Mouse (Mus musculus): ENCODE measurements at regions not wholly inside any gene's neighbourhood (a gene's known extent, or its start where the extent isn't known, plus 50 kb on each side); places are given as distances from the start of the nearest gene placed in this dataset.

DNA sequence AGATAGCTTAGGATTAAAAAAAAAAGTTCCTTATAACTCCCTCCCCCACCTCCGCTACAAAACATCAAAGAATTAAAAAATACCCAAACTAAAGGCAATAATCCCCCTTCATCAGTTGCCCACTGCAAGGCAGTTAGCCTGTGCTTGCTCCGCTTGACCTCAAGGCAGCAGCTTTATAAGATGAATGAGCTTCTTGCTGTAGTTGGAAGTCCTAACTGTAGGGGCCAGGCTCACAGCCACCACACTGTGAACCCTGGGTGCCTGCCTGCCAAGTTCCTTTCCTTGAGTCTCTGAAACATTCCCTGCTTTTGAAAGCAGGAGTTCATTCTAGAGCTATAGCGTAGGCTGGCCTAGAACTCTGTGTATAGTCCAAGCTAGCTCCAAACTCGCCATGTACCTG, 64.3 kb upstream of the Jade1 start:
- H3K4me2 ChIP-seq (ENCODE audit: low read depth, low read length, poor library complexity, severe bottlenecking) = no peak overlapping the region
- no peaks in the 10 kb centered on the region for H3K4me1 ChIP-seq (ENCODE audit: insufficient read depth, low read length)
- WGBS = 91% methylated on average over 4 of the region's 4 CpGs
- H3K9ac ChIP-seq (replicated peaks; ENCODE audit: low read length, poor library complexity, severe bottlenecking) = no peak overlapping the region
- H3K36me3 ChIP-seq (ENCODE audit: insufficient read depth, low read length) = no peaks in the 10 kb centered on the region
- no peak overlapping the region for H3K27ac ChIP-seq (ENCODE audit: low read depth, low read length)
- DNase-seq (ENCODE audit: low spot score) (no peak), ATAC-seq (ENCODE audit: low FRiP score) (no peak)
- no peaks in the 10 kb centered on the region for H3K9me3 ChIP-seq (ENCODE audit: low read length)
- no peak overlapping the region for H3K4me3 ChIP-seq (ENCODE audit: low read depth, low read length)
- H3K27me3 ChIP-seq (ENCODE audit: insufficient read depth, low read length) = no peaks in the 10 kb centered on the region
- TF ChIP-seq CTCF (IDR thresholded peaks at IDR 0.05) = no peak

DNA sequence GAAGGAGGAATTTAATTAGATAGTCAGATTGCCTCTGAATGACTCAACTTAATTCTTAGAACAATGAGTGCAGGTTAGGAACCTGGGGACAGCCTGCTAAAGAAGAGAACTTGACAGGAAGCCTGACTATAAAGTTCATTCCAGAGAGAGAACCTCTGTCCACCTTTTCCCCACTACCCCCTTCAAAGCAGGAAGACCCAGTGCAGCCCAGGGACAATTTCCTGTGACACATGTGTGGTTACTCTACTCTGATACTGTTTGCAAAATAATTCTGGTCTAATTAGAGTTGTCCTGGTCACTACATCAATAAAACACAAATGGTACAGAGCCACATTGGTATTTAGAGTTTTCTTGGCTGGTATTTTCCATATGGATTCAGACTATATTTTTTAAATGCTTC, 65.5 kb upstream of the Jade1 start:
- TF ChIP-seq CTCF (IDR thresholded peaks at IDR 0.05) = no peak

DNA sequence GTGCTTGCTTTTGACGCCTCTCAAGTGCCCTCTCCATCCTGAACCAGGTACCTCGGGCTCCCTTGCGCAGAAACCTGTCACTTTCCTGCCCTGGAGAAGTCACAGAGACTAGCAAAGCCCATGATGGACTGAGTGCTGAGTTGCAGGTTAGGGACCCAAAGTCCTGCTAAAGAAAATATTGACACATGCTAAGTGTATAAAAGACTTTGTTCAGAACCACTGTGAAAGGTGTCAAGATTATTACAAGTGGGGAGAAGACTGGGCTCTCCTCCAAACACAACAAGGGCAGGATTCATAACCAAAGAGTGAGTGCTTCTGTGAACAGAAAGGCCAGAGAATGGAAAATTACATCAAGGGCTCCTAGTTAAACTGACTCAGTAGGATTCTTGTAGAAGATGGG, 66.0 kb upstream of the Jade1 start:
- 79% methylated on average over 3 of the region's 3 CpGs for WGBS
- Histone ChIP-seq H3K27ac (ENCODE audit: low read depth, low read length) (no peak overlapping the region), H3K9me3 (ENCODE audit: low read length) (no peaks in the 10 kb centered on the region), H3K9ac (replicated peaks; ENCODE audit: low read length, poor library complexity, severe bottlenecking) (no peak overlapping the region), H3K27me3 (ENCODE audit: insufficient read depth, low read length) (no peaks in the 10 kb centered on the region), H3K4me3 (ENCODE audit: low read depth, low read length) (no peak overlapping the region), H3K36me3 (ENCODE audit: insufficient read depth, low read length) (no peaks in the 10 kb centered on the region), H3K4me1 (ENCODE audit: insufficient read depth, low read length) (no peaks in the 10 kb centered on the region), H3K4me2 (ENCODE audit: low read depth, low read length, poor library complexity, severe bottlenecking) (no peak overlapping the region)
- ATAC-seq (ENCODE audit: low FRiP score) (no peak), DNase-seq (ENCODE audit: low spot score) (no peak)
- no peak for TF ChIP-seq CTCF (IDR thresholded peaks at IDR 0.05)

More for the DNA sequence above, 65.5 kb upstream of the Jade1 start:
- H3K4me1 ChIP-seq (ENCODE audit: insufficient read depth, low read length) = no peaks in the 10 kb centered on the region
- H3K9ac ChIP-seq (replicated peaks; ENCODE audit: low read length, poor library complexity, severe bottlenecking) = no peak overlapping the region
- no peaks in the 10 kb centered on the region for H3K9me3 ChIP-seq (ENCODE audit: low read length)
- no peaks in the 10 kb centered on the region for H3K27me3 ChIP-seq (ENCODE audit: insufficient read depth, low read length)
- ATAC-seq (ENCODE audit: low FRiP score) = no peak
- no peak overlapping the region for H3K27ac ChIP-seq (ENCODE audit: low read depth, low read length)
- DNase-seq (ENCODE audit: low spot score) = no peak
- no peak overlapping the region for H3K4me3 ChIP-seq (ENCODE audit: low read depth, low read length)
- H3K4me2 ChIP-seq (ENCODE audit: low read depth, low read length, poor library complexity, severe bottlenecking) = no peak overlapping the region
- H3K36me3 ChIP-seq (ENCODE audit: insufficient read depth, low read length) = no peaks in the 10 kb centered on the region

DNA sequence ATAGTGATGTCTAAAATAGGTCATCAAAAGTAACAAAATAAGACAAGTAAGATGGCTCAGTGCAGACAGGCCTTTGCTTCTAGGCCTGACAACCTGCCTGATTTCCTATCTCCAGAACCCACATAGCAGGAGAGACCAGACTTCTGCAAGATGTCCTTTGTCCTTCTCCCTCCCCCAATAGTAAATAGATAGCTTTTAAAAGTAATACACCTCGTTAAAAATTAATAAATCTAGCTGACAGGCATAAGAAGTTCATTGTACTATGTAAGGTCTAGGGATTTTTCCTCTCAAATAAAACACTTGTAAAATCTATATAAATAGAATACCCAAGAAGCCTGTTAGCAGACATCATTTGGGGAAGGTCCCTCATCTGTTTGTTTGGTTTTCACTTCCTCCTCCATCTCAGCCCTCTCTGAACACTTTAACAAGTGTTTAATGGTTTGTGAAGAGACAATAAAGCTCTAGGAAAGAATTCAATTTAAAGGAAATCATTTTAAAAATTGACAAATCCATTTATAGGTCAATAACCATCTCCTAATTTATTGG, 67.2 kb upstream of the Jade1 start:
- H3K4me2 ChIP-seq (ENCODE audit: low read depth, low read length, poor library complexity, severe bottlenecking) = no peak overlapping the region
- no peak overlapping the region for H3K4me3 ChIP-seq (ENCODE audit: low read depth, low read length)
- H3K27me3 ChIP-seq (ENCODE audit: insufficient read depth, low read length) = no peaks in the 10 kb centered on the region
- no peaks in the 10 kb centered on the region for H3K36me3 ChIP-seq (ENCODE audit: insufficient read depth, low read length)
- no peak for TF ChIP-seq CTCF (IDR thresholded peaks at IDR 0.05)
- H3K27ac ChIP-seq (ENCODE audit: low read depth, low read length) = no peak overlapping the region
- WGBS = 52% methylated on average over 1 of the region's 1 CpGs
- H3K9ac ChIP-seq (replicated peaks; ENCODE audit: low read length, poor library complexity, severe bottlenecking) = no peak overlapping the region
- H3K4me1 ChIP-seq (ENCODE audit: insufficient read depth, low read length) = no peaks in the 10 kb centered on the region
- DNase-seq (ENCODE audit: low spot score) (no peak), ATAC-seq (ENCODE audit: low FRiP score) (no peak)
- no peaks in the 10 kb centered on the region for H3K9me3 ChIP-seq (ENCODE audit: low read length)

DNA sequence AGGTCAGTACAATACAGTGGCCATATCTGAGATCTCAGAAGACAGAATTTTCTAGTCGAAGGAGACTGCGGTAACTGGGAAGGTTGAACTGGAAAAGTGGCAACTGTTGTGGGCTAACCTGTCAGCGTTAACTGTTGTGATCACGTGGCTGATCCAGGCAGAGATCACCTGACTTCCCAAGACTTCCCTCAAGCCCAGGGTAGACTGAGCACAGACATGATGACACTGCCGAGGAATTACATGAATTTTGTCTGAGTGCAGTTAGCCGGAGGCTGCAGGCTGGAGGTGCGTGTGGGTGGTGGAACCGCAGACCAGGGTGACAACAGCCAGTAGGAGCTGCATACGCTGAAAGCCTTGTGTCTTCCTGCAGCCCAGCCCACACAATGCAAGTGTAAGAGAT, 70.6 kb upstream of the Jade1 start:
- Histone ChIP-seq H3K4me1 (ENCODE audit: insufficient read depth, low read length) (no peaks in the 10 kb centered on the region), H3K9me3 (ENCODE audit: low read length) (no peaks in the 10 kb centered on the region), H3K36me3 (ENCODE audit: insufficient read depth, low read length) (no peaks in the 10 kb centered on the region), H3K27ac (ENCODE audit: low read depth, low read length) (no peak overlapping the region), H3K4me3 (ENCODE audit: low read depth, low read length) (no peak overlapping the region), H3K9ac (replicated peaks; ENCODE audit: low read length, poor library complexity, severe bottlenecking) (no peak overlapping the region), H3K27me3 (ENCODE audit: insufficient read depth, low read length) (no peaks in the 10 kb centered on the region), H3K4me2 (ENCODE audit: low read depth, low read length, poor library complexity, severe bottlenecking) (no peak overlapping the region)
- no peak for DNase-seq (ENCODE audit: low spot score)
- TF ChIP-seq CTCF (IDR thresholded peaks at IDR 0.05) = no peak
- WGBS = 93% methylated on average over 9 of the region's 9 CpGs
- ATAC-seq (ENCODE audit: low FRiP score) = no peak

DNA sequence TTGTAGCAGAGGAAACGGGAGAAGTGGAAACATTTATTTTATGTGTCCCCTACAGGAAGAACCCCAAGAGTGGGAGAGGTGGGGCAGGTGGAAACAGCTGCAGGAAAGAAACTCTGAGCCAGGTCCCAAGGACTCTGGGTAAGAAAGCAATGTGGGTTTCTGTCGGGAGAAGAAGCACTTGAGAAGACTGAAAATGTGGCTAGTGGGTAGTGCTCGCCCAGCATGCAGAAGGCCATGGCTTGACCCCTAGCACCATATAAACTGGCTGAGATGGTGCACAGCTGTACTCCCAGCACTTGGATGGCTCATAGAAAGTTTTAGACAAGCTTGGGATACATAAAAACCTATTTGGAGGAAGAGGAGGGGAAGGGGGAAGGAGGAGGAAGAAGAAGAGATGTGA, 71.9 kb upstream of the Jade1 start:
- Histone ChIP-seq H3K27me3 (ENCODE audit: insufficient read depth, low read length) (no peaks in the 10 kb centered on the region), H3K9ac (replicated peaks; ENCODE audit: low read length, poor library complexity, severe bottlenecking) (no peak overlapping the region), H3K36me3 (ENCODE audit: insufficient read depth, low read length) (no peaks in the 10 kb centered on the region), H3K9me3 (ENCODE audit: low read length) (no peaks in the 10 kb centered on the region), H3K4me1 (ENCODE audit: insufficient read depth, low read length) (no peaks in the 10 kb centered on the region), H3K27ac (ENCODE audit: low read depth, low read length) (no peak overlapping the region), H3K4me2 (ENCODE audit: low read depth, low read length, poor library complexity, severe bottlenecking) (no peak overlapping the region), H3K4me3 (ENCODE audit: low read depth, low read length) (no peak overlapping the region)
- DNase-seq (ENCODE audit: low spot score) (no peak), ATAC-seq (ENCODE audit: low FRiP score) (no peak)
- 79% methylated on average over 3 of the region's 3 CpGs for WGBS
- no peak for TF ChIP-seq CTCF (IDR thresholded peaks at IDR 0.05)
